Mouse (Mus musculus): ENCODE measurements around the gene Rab8b.

GRCm38 (mm10) chr9:66834318-66835096, 85.0 kb downstream of the Rab8b start, which contains the start of gene Aph1c:
- TF ChIP-seq POLR2A (IDR thresholded peaks at IDR 0.05; ENCODE audit: borderline replicate concordance, extremely low read depth, insufficient read depth, insufficient read length, poor library complexity, severe bottlenecking) = 0 out of 2 replicates have a peak, but pooled peaks have one; percentile 13
- TF ChIP-seq CTCF (IDR thresholded peaks at IDR 0.05; ENCODE audit: borderline replicate concordance, extremely low read depth, insufficient read depth, insufficient read length) = no peak

Data from brain, embryonic 14.5 days (tissue).